Mouse (Mus musculus) T-cell, adult 66 days (primary cell): ENCODE measurements around the gene Ppp1r7. TPM values are rescaled to one million over a fixed set of nuclear protein-coding genes. Genes with fewer than 3 reads are reported as not detected.

ENCODE experiments used
- total RNA-seq, 2 experiments: library from RNA; stranded (reverse); gene quantifications; 3 replicates in 1 of 2; 4 replicates in 1 of 2; pipeline ENCODE4 v1.2.4; 2023

The Ppp1r7 gene
- total RNA-seq = 10 to 100 TPM; 25.9 to 34.8 TPM

DNA sequence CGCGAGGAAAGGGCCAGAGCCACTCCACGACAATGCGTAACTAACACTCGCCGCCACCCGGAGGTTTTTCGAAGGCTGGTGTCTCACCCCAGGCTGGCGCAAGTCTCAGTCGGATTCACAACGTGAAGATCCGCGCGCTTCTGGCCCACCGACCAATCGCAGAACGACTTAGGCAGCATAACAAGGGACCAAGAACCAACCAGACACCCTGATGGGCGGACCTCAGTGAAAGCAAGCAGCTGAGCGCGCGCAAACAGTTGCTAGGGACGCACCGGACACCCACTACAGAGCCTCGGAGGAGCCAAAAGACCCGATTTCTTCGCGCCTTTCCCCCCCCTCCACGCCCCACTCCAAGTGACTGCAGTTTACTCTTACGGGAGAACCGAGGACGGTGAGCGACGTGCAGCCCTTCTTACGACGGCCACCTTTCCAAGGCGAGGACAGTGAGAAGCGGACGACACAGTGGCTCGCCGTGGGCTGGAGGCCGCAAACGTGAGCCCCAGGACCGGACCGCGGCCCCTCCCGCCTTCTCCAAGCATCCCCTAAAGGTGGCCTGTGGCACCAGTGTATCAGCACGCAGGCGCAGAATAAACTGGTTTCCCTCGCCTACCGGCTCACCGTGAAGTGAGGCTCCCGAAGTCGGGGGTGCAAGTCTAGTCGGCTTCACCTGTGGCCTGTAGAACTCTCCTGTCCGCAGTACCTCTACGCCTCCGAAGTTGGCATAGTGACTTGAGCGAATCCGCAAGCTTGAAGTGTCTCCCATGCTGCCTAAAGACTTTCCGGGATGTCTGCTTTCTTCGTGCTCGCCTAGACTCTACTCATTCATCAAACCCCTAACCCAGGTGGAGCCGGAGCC lies at the start of gene Ppp1r7, which contains the start of gene Pask:
TSS of gene Ppp1r7 (plus strand) at position 207 of the 856 bp plus-strand sequence.
TSS of gene Pask (minus strand) at position 835 of the 856 bp plus-strand sequence.

DNA sequence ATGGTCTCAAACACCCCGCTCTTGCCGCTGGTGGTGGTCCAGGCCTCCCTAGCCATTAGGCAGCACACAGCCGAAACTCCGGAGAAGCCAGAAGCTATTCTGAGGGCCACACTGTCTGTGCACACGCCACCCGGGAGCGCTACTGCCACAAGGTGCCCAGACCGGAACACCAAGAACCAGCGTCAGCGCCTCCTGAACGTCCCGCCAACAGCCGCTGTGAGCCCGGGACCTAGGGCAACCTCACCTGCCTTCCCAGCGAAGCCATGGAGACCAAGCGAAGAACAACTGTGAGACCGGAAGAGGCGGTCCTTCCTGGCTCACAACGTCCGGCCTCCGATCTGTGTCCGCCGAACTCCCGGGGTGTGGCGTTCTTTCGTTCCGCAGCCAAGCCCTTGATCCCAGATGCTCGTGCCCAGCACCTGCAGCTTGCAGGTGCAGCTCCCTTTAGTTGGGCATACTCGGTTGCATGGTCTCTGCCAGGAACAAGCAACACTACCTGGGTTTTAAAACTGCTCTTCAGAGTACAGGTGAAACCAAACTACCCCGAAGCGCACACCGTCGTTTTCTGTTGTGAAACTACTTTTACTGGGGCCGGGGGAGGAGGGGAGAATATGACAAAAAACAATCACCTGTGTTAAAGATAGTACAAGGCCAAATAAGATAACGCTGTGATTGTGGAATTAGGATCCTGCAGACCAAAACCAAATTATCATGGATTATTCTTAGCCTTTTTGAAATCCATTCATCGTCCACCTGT lies 36.9 kb upstream of the Ppp1r7 start, which contains the start of gene Mterf4:
TSS of gene Mterf4 (minus strand) at position 335 of the 757 bp plus-strand sequence.

DNA sequence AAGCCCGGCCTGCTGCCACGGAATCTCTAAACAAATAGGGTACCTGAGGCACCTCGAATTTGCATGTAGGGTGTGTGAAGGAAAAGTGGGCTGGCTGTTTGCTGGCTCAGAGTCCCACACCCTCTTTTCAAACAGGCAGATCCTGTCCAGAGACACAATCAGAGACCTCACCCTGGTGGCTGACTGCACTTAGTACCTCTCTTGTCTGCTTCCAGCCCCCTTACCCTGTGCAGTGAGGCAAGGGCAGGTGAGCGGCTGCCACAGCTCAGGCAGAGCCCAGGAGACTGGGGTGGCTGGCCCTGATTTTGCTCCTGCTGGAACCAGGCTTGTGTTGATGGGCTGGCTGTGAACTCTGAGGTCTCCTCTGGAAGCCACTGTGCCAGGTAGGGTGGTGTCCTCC lies 31.0 kb downstream of the Ppp1r7 start, which contains the start of gene Ano7:
TSS of gene Ano7 (plus strand) at position 266 of the 400 bp plus-strand sequence.

Other genes starting within 250 kb of the Ppp1r7 start
- not detected for gene Kif1a, start 240.9 kb upstream of the Ppp1r7 start, total RNA-seq
- gene Agxt, start 207.6 kb upstream of the Ppp1r7 start, total RNA-seq = not detected
- not detected for gene 2310007B03Rik, start 181.9 kb upstream of the Ppp1r7 start, total RNA-seq
- gene Crocc2, start 174.1 kb upstream of the Ppp1r7 start, total RNA-seq = not detected
- gene Sned1, start 107.0 kb upstream of the Ppp1r7 start, total RNA-seq = under 1 TPM in 1 of 2 experiments, not detected in 1; 0.15 TPM
- 10 to 100 TPM; 19.0 to 19.4 TPM for gene Mterf4, start 36.9 kb upstream of the Ppp1r7 start, total RNA-seq
- 1 to 10 TPM; 1.8 to 3.1 TPM for gene Pask, start 628 bp downstream of the Ppp1r7 start, total RNA-seq
- not detected for gene Ano7, start 31.1 kb downstream of the Ppp1r7 start, total RNA-seq
- 100 to 1,000 TPM; 122 to 126 TPM for gene Hdlbp, start 136.0 kb downstream of the Ppp1r7 start, total RNA-seq
- 1 to 10 TPM; 5.8 to 6.9 TPM for gene Farp2, start 169.2 kb downstream of the Ppp1r7 start, total RNA-seq